Mouse (Mus musculus): ENCODE data around the gene F8.

Gene F8

GRCm38 (mm10) chrX:75382195-75382771, at the start of gene F8, which contains the start of gene Fundc2:
Gene F8, minus strand, starts transcription at chrX:75382615.
Gene Fundc2, plus strand, starts transcription at chrX:75382399.
- TF ChIP-seq GATA4 (IDR thresholded peaks at IDR 0.05; ENCODE audit: insufficient replicate concordance, low read length) = no peak; the same call in 1 of the 2 replicates

- TF ChIP-seq GATA4 (IDR thresholded peaks at IDR 0.05; ENCODE audit: insufficient replicate concordance, low read length) = no peak
Measured at GRCm38 (mm10) chrX:75415936-75416785, 33.7 kb upstream of the F8 start, which contains the start of the genes Cmc4, Mtcp1 and Brcc3. Gene Cmc4, minus strand, starts transcription at chrX:75416584. Gene Mtcp1, minus strand, starts transcription at chrX:75416588. Gene Brcc3, plus strand, starts transcription at chrX:75416628.

GRCm38 (mm10) chrX:75409711-75410110, 27.3 kb upstream of the F8 start:
- TF ChIP-seq GATA4 (IDR thresholded peaks at IDR 0.05; ENCODE audit: insufficient replicate concordance, low read length) = no peak

- no peak for TF ChIP-seq GATA4 (IDR thresholded peaks at IDR 0.05; ENCODE audit: insufficient replicate concordance, low read length)
Measured at GRCm38 (mm10) chrX:75403350-75403749, 20.9 kb upstream of the F8 start.

GRCm38 (mm10) chrX:75402668-75403067, 20.3 kb upstream of the F8 start:
- peak; percentile 97 for TF ChIP-seq GATA4 (IDR thresholded peaks at IDR 0.05; ENCODE audit: insufficient replicate concordance, low read length)

GRCm38 (mm10) chrX:75399471-75399870, 17.1 kb upstream of the F8 start:
- no peak for TF ChIP-seq GATA4 (IDR thresholded peaks at IDR 0.05; ENCODE audit: insufficient replicate concordance, low read length)

GRCm38 (mm10) chrX:75381699-75382098, 716 bp downstream of the F8 start:
- no peak for TF ChIP-seq GATA4 (IDR thresholded peaks at IDR 0.05; ENCODE audit: insufficient replicate concordance, low read length)

GRCm38 (mm10) chrX:75381176-75381575, 1.2 kb downstream of the F8 start:
- no peak for TF ChIP-seq GATA4 (IDR thresholded peaks at IDR 0.05; ENCODE audit: insufficient replicate concordance, low read length)

- TF ChIP-seq GATA4 (IDR thresholded peaks at IDR 0.05; ENCODE audit: insufficient replicate concordance, low read length) = no peak
Measured at GRCm38 (mm10) chrX:75376815-75377214, 5.6 kb downstream of the F8 start.

GRCm38 (mm10) chrX:75372666-75373425, 9.6 kb downstream of the F8 start:
- TF ChIP-seq GATA4 (IDR thresholded peaks at IDR 0.05; ENCODE audit: insufficient replicate concordance, low read length) = peak; percentile 85

- TF ChIP-seq GATA4 (IDR thresholded peaks at IDR 0.05; ENCODE audit: insufficient replicate concordance, low read length) = no peak
Measured at GRCm38 (mm10) chrX:75370197-75370596, 12.2 kb downstream of the F8 start.

- no peak for TF ChIP-seq GATA4 (IDR thresholded peaks at IDR 0.05; ENCODE audit: insufficient replicate concordance, low read length)
Measured at GRCm38 (mm10) chrX:75323556-75323955, 58.9 kb downstream of the F8 start.

- no peak for TF ChIP-seq GATA4 (IDR thresholded peaks at IDR 0.05; ENCODE audit: insufficient replicate concordance, low read length)
Measured at GRCm38 (mm10) chrX:75271676-75272075, 110.7 kb downstream of the F8 start.

- no peak for TF ChIP-seq GATA4 (IDR thresholded peaks at IDR 0.05; ENCODE audit: insufficient replicate concordance, low read length)
Measured at GRCm38 (mm10) chrX:75231456-75231855, 151.0 kb downstream of the F8 start.

GRCm38 (mm10) chrX:75163670-75164069, 218.7 kb downstream of the F8 start, which contains the start of gene Smim9:
Gene Smim9, minus strand, starts transcription at chrX:75163770.
- no peak for TF ChIP-seq GATA4 (IDR thresholded peaks at IDR 0.05; ENCODE audit: insufficient replicate concordance, low read length)
